Mouse (Mus musculus): ENCODE measurements around the gene Pan3. TPM values are rescaled to one million over a fixed set of nuclear protein-coding genes. Genes with fewer than 3 reads are reported as not detected.

Pan3 gene
- polyA plus RNA-seq, 1 experiment from 2014 or later: 50.3 TPM

- Histone ChIP-seq H3K9me3 (no peaks in the 10 kb centered on the region), H3K36me3 (peaks cover 26% of the 10 kb centered on the region), H3K4me1 (replicated peaks) (peaks cover 38% of the 10 kb centered on the region), H3K4me3 (no peak overlapping the region), H3K27ac (no peak overlapping the region), H3K27me3 (ENCODE audit: insufficient read depth, poor library complexity, severe bottlenecking) (no peaks in the 10 kb centered on the region)
- 84% methylated on average over 5 of the region's 5 CpGs for WGBS
- no peak for DNase-seq (ENCODE audit: low spot score)
These were observed 6.5 kb downstream of the Pan3 start for GRCm38 (mm10) chr5:147436491-147436890.

- 71% methylated on average over 3 of the region's 3 CpGs for WGBS
- no peak for DNase-seq (ENCODE audit: low spot score)
- no peak overlapping the region for H3K4me3 ChIP-seq
- no peaks in the 10 kb centered on the region for H3K9me3 ChIP-seq
- no peak overlapping the region for H3K27ac ChIP-seq
- H3K4me1 ChIP-seq (replicated peaks): peaks cover 6% of the 10 kb centered on the region; the same call in 1 of the 2 replicates
- peaks cover 16% of the 10 kb centered on the region; the same call in 1 of the 2 replicates for H3K36me3 ChIP-seq
- H3K27me3 ChIP-seq (ENCODE audit: insufficient read depth, poor library complexity, severe bottlenecking): no peaks in the 10 kb centered on the region
These were observed 11.1 kb downstream of the Pan3 start for GRCm38 (mm10) chr5:147440996-147441507.

GRCm38 (mm10) chr5:147441979-147442378 lies 12.0 kb downstream of the Pan3 start:
- Histone ChIP-seq H3K27ac (no peak overlapping the region), H3K9me3 (no peaks in the 10 kb centered on the region), H3K36me3 (peaks cover 16% of the 10 kb centered on the region; the same call in 1 of the 2 replicates), H3K4me1 (replicated peaks) (no peaks in the 10 kb centered on the region), H3K27me3 (ENCODE audit: insufficient read depth, poor library complexity, severe bottlenecking) (no peaks in the 10 kb centered on the region), H3K4me3 (no peak overlapping the region)
- WGBS: 91% methylated on average over 1 of the region's 1 CpGs
- DNase-seq (ENCODE audit: low spot score): no peak

GRCm38 (mm10) chr5:147442741-147443140 lies 12.8 kb downstream of the Pan3 start:
- H3K9me3 ChIP-seq: no peaks in the 10 kb centered on the region
- no peak for DNase-seq (ENCODE audit: low spot score)
- WGBS: 75% methylated on average over 4 of the region's 4 CpGs
- H3K27me3 ChIP-seq (ENCODE audit: insufficient read depth, poor library complexity, severe bottlenecking): no peaks in the 10 kb centered on the region
- H3K4me3 ChIP-seq: no peak overlapping the region
- H3K4me1 ChIP-seq (replicated peaks): peaks cover 2% of the 10 kb centered on the region; the same call in 1 of the 2 replicates
- no peak overlapping the region for H3K27ac ChIP-seq
- H3K36me3 ChIP-seq: peaks cover 16% of the 10 kb centered on the region; the same call in 1 of the 2 replicates

- Histone ChIP-seq H3K9me3 (no peaks in the 10 kb centered on the region), H3K36me3 (peaks cover 9% of the 10 kb centered on the region; the same call in 1 of the 2 replicates), H3K4me3 (no peak overlapping the region), H3K4me1 (replicated peaks) (peaks cover 10% of the 10 kb centered on the region), H3K27me3 (ENCODE audit: insufficient read depth, poor library complexity, severe bottlenecking) (no peaks in the 10 kb centered on the region), H3K27ac (no peak overlapping the region)
- no peak for DNase-seq (ENCODE audit: low spot score)
- WGBS: 91% methylated on average over 6 of the region's 6 CpGs
These were observed 14.3 kb downstream of the Pan3 start for GRCm38 (mm10) chr5:147444298-147444697.

GRCm38 (mm10) chr5:147444757-147445156 lies 14.8 kb downstream of the Pan3 start:
- WGBS: 92% methylated on average over 2 of the region's 2 CpGs
- peaks cover 8% of the 10 kb centered on the region; the same call in 1 of the 2 replicates for H3K36me3 ChIP-seq
- H3K9me3 ChIP-seq: no peaks in the 10 kb centered on the region
- H3K27me3 ChIP-seq (ENCODE audit: insufficient read depth, poor library complexity, severe bottlenecking): no peaks in the 10 kb centered on the region
- no peak overlapping the region for H3K27ac ChIP-seq
- peaks cover 10% of the 10 kb centered on the region for H3K4me1 ChIP-seq (replicated peaks)
- no peak for DNase-seq (ENCODE audit: low spot score)
- H3K4me3 ChIP-seq: no peak overlapping the region

GRCm38 (mm10) chr5:147445252-147445651 lies 15.3 kb downstream of the Pan3 start:
- no peak overlapping the region for H3K4me3 ChIP-seq
- H3K4me1 ChIP-seq (replicated peaks): peaks cover 10% of the 10 kb centered on the region
- 0 out of 2 replicates have a peak, but pooled peaks cover 3% of the 10 kb centered on the region for H3K36me3 ChIP-seq
- H3K27ac ChIP-seq: no peak overlapping the region
- WGBS: 90% methylated on average over 4 of the region's 4 CpGs
- DNase-seq (ENCODE audit: low spot score): no peak
- no peaks in the 10 kb centered on the region for H3K27me3 ChIP-seq (ENCODE audit: insufficient read depth, poor library complexity, severe bottlenecking)
- H3K9me3 ChIP-seq: no peaks in the 10 kb centered on the region

GRCm38 (mm10) chr5:147448526-147448925 lies 18.6 kb downstream of the Pan3 start:
- H3K4me1 ChIP-seq (replicated peaks): peaks cover 10% of the 10 kb centered on the region
- no peaks in the 10 kb centered on the region for H3K27me3 ChIP-seq (ENCODE audit: insufficient read depth, poor library complexity, severe bottlenecking)
- no peak overlapping the region for H3K27ac ChIP-seq
- 48% methylated on average over 4 of the region's 4 CpGs for WGBS
- H3K36me3 ChIP-seq: peaks cover 17% of the 10 kb centered on the region
- H3K4me3 ChIP-seq: no peak overlapping the region
- DNase-seq (ENCODE audit: low spot score): no peak
- no peaks in the 10 kb centered on the region for H3K9me3 ChIP-seq

GRCm38 (mm10) chr5:147448933-147449332 lies 19.0 kb downstream of the Pan3 start:
- H3K4me1 ChIP-seq (replicated peaks): peaks cover 10% of the 10 kb centered on the region
- no peaks in the 10 kb centered on the region for H3K9me3 ChIP-seq
- no peak overlapping the region for H3K4me3 ChIP-seq
- DNase-seq (ENCODE audit: low spot score): no peak
- WGBS: 80% methylated on average over 4 of the region's 4 CpGs
- H3K27me3 ChIP-seq (ENCODE audit: insufficient read depth, poor library complexity, severe bottlenecking): no peaks in the 10 kb centered on the region
- H3K36me3 ChIP-seq: peaks cover 20% of the 10 kb centered on the region
- no peak overlapping the region for H3K27ac ChIP-seq

- DNase-seq (ENCODE audit: low spot score): no peak
These were observed 26.5 kb downstream of the Pan3 start for GRCm38 (mm10) chr5:147456491-147456890.

GRCm38 (mm10) chr5:147459821-147460567 lies 30.0 kb downstream of the Pan3 start:
- Histone ChIP-seq H3K36me3 (peaks cover 26% of the 10 kb centered on the region), H3K4me3 (no peak overlapping the region), H3K27me3 (ENCODE audit: insufficient read depth, poor library complexity, severe bottlenecking) (no peaks in the 10 kb centered on the region), H3K9me3 (no peaks in the 10 kb centered on the region), H3K4me1 (replicated peaks) (0 out of 2 replicates have a peak, but pooled peaks cover 2% of the 10 kb centered on the region), H3K27ac (no peak overlapping the region)
- DNase-seq (ENCODE audit: low spot score): no peak
- 70% methylated on average over 4 of the region's 4 CpGs for WGBS

More at GRCm38 (mm10) chr5:147456491-147456890, 26.5 kb downstream of the Pan3 start:
- 0 out of 2 replicates have a peak, but pooled peaks cover 2% of the 10 kb centered on the region for H3K4me1 ChIP-seq (replicated peaks)
- no peak overlapping the region for H3K27ac ChIP-seq
- H3K27me3 ChIP-seq (ENCODE audit: insufficient read depth, poor library complexity, severe bottlenecking): no peaks in the 10 kb centered on the region
- H3K36me3 ChIP-seq: peaks cover 40% of the 10 kb centered on the region
- WGBS: 93% methylated on average over 4 of the region's 4 CpGs
- H3K9me3 ChIP-seq: no peaks in the 10 kb centered on the region
- H3K4me3 ChIP-seq: no peak overlapping the region

- no peak for DNase-seq (ENCODE audit: low spot score)
- peaks cover 26% of the 10 kb centered on the region for H3K36me3 ChIP-seq
- H3K9me3 ChIP-seq: no peaks in the 10 kb centered on the region
- WGBS: 84% methylated on average over 3 of the region's 3 CpGs
- H3K27me3 ChIP-seq (ENCODE audit: insufficient read depth, poor library complexity, severe bottlenecking): no peaks in the 10 kb centered on the region
- H3K27ac ChIP-seq: no peak overlapping the region
- H3K4me3 ChIP-seq: no peak overlapping the region
- H3K4me1 ChIP-seq (replicated peaks): 0 out of 2 replicates have a peak, but pooled peaks cover 2% of the 10 kb centered on the region
These were observed 33.3 kb downstream of the Pan3 start for GRCm38 (mm10) chr5:147463251-147463650.

GRCm38 (mm10) chr5:147466361-147466760 lies 36.4 kb downstream of the Pan3 start:
- no peaks in the 10 kb centered on the region for H3K4me1 ChIP-seq (replicated peaks)
- H3K4me3 ChIP-seq: no peak overlapping the region
- DNase-seq (ENCODE audit: low spot score): no peak
- H3K36me3 ChIP-seq: peaks cover 28% of the 10 kb centered on the region
- H3K27me3 ChIP-seq (ENCODE audit: insufficient read depth, poor library complexity, severe bottlenecking): no peaks in the 10 kb centered on the region
- H3K9me3 ChIP-seq: no peaks in the 10 kb centered on the region
- no peak overlapping the region for H3K27ac ChIP-seq

All from hindbrain, embryonic 10.5 days (tissue).